Mouse (Mus musculus) T-helper 2 cell (primary cell): ENCODE measurements around the gene Tmed4.

Experiments used
- in situ Hi-C: fragments of 300-600 bp; cut with MboI, MseI; formaldehyde crosslinking; loops from one replicate; pipeline ENCODE4 v1.15.1; 2025; ENCODE audit warnings: high pct_unique_total_duplicates

Gene Tmed4

DNA sequence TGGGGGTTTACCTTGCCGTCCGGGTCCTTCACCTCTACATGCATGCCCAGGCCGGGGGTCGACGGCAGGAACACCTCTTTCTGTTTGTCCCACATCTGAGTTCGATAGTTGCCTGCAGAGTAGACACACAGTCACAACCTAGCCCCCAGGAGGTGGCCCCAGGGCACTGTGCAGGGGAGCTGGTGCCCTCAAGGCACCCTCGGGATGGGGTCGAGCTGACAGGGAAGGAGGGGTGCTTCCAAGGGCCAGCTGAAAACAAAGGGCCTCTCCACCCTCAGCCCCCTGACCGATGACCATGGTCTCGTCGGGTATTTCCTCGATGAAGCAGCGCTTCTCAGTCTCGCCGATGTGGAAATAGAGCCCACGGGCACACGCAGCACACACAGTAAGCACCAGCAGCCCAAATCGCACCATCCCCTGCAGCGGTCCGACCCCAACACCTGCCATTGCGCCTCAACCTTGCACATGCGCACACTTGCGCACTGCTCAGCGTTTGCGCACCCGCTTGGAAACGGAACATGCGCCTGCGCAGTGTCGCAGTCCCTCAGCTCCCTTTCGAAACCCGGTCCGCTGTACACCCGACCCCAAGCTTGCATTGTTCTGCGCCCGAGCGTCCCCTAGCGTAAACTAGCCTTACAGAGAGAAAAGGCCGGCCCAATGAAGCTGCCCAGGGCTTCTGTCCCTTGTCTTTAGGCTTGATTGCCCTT is at the start of gene Tmed4:
Gene Tmed4 (minus strand): TSS at position 484 of the 707 bp plus-strand sequence.
- in situ Hi-C loops: no loop called here

DNA sequence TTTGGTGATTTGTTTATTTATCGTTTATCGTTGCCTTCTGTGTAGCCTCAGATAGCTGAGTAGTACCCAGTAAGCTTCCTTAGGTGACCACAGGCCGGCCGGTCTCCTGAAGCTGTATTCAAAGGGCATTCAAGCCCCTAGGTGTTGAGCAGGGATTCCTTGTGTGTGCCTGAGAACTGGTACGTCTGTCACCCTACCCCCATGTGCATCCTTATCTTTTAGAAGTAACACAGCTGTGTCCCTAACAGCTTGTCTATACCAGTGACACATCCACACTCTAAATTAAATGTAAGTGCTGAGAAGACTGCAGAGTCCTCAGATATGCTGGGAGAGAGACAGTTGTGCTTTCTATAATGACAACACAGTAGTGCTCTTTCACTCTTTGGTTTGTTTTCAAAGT is 48.7 kb upstream of the Tmed4 start:
- in situ Hi-C loops: no loop called here

DNA sequence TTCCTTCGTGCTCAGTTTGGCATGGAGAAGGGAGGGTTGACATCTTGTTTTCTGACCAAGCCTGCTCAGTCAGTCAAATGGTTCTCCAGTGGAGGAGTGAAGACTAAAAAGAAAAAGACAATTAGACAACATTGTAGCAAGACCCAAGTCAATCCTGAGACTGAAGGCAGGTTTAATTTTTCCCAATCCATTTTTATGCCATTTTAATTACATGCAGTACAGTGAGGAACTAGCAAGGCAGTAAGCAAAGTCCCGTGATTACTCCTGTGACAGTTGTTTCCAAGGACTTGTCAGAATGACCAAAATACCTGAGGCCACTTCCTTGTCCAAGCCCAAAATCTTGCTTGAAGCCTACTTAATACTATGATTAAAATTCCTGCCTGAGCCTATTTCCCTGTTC is 47.4 kb upstream of the Tmed4 start:
- in situ Hi-C loops: no loop called here

DNA sequence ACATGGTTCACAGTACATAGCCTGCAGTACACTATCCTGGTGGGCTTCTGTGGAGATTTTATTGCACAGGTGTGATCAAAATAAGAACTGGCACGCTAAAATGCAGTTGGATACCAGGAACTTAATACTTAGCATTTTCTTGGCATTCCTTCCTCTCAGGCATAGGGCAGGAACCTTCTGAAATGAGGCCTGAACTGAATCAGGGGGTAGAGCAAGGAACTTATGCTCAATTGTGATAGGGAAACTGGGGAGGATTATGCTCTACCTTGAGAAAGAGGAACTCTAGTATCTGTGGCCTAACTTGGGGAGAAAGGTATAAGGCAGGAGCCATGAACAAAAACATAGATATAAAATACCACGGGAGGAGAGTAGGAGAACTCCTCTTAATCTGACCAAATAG is 44.7 kb upstream of the Tmed4 start:
- in situ Hi-C loops: no loop called here

DNA sequence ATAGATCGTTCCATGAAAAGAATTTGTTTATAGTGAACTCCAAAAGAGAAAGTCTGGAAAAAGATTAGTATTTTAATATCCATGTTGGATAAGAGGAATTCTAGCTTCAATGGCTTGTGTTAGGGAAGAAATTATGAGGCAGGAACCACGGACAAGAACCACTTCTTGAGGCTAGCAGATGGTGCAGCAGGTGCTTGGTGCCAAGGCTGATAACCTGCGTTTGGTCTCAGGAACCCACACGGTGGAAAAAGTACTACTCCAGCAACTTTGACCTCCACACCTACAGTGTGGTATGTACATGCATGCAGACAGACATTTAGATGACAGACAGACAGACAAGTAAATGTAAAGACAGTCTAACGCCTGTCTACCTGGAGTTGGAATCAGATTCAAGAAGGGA is 43.9 kb upstream of the Tmed4 start:
- in situ Hi-C loops: no loop called here

DNA sequence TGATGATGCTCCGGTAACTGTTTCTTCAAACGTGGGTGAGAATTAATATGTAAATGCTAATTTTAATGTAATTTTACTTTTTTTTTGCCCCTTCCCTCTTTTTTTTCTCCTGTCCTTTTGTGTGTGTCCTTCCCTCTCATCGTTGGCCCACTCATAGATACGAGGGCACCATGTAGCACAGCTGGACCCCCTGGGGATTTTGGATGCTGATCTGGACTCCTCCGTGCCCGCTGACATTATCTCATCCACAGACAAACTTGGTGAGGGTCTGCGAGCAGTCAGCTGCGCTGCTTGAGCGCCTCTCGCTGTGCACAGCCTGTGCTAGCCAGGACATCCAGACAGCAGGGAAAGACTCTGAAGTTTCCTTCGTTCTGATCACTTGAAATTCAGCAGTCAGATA is 42.2 kb upstream of the Tmed4 start:
- in situ Hi-C loops: no loop called here

DNA sequence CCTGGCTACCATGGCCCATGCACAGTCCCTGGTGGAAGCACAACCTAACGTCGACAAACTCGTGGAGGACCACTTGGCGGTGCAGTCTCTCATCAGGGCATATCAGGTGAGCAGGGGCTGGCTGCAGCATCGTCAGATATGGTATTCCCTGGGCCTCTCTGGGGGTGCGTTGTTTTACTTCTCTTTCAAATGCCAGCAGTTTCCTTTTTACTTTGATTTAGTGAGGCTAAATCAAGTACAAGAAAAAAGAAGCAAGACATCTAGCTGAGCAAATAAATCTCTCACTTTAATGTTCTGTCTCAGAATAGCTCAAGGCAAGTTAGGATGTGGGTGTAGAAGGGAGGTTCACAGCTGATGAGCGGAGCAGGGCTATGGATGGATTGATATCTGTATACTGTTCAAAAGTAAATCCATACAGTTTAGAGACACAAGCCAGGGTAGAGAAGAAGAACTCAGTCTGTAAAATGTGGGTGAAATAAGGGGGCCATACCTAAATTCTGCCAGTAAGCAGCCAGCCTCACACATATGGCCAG is 39.3 kb upstream of the Tmed4 start:
- in situ Hi-C loops: no loop called here

DNA sequence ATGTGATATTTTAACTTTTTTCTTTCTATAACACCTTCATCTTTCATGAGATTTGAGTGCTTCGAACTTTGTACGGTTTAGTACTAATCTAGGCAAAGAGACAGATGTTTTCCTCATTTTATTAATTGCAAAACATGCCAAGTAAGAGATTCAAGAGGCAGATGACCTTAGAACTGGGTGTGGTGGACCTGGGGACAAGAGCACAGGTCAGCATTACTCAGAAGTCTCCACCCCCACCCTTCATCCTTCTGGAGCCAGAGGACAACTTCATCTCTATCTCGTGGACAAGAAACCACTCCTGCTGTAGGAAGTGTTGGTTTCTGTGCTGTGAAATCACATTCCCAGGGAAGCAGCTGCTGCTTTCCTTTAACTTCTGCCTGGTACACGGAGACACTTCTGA is 33.5 kb upstream of the Tmed4 start:
- in situ Hi-C loops: no loop called here

DNA sequence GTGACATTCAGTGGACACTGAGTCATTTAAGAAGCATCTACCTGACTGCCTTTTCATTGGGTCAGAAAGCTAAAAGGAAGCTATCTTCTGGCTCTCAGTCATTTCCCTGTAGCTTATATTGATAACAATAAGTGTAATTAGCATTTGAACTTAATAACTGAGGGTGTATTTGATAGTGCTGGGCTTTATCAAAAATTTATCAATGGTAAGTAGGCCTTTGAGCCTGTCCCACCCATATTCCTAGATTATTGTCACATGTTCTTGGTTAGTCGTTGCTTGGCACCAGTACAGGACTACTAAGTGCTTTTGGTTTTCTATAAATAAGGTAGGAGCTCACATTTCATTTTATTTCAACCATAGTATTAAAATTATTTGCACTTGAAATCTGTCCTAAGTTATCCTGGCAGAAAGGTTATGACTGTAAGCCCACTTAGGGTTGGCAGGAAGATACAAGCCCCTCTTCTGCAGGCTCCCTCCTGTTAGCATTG is 31.3 kb upstream of the Tmed4 start:
- in situ Hi-C loops: no loop called here

DNA sequence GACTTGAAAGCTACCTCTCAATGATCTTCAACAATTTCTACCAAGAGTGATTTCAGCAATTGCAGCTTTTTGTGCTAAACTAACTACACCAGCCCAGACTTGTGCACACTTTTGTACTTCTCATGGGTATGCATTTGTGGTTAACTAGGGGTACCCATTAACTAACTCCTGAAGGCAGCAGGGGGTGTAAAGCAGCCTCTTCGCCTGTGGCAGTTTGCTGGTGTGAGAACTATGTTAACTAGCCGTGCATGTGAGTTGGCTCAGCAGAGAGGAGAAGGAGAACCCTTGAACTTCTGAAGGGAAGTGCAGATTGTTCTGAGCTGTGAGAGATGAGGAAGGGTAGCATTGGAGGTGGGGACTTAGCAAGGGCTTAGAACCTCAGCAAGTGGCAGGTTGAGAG is 28.1 kb upstream of the Tmed4 start:
- in situ Hi-C loops: no loop called here

DNA sequence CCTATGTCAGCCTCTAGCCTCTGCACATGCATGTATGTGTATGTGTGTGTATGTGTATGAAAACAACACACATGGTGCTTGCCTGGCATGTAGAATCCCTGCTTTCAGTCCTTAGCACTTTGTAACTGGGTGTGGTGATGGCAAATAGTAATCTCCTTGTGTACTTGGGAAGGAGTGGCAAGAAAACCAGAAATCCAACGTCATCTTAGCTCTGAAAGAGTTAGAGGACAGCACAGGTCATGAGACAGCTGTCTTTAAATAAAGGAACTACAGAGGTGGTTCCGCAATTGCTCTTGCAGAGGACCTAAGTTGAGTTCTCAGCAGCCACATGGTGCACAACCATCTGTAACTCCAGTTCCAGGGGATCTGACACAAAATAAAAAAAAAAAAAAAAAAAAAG is 24.8 kb upstream of the Tmed4 start:
- in situ Hi-C loops: no loop called here

DNA sequence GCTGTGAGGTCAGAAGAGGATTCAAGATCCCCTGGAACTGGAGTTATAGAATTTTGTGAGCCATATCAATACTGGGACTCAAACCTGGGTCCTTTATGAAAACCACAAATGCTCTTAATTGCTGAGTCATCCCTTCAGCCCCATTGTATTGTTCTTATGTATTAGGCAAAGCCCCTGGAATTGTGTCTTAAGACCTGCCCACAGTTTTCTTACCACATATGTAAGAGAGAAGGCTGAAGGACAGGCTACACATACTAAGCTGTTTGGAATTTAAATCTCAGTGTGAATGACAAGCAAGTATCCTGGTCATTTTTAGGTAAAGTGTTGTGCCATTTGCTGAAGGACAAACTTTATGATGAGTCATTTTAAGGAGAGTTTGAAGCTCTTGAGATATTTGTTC is 21.4 kb upstream of the Tmed4 start:
- in situ Hi-C loops: no loop called here

DNA sequence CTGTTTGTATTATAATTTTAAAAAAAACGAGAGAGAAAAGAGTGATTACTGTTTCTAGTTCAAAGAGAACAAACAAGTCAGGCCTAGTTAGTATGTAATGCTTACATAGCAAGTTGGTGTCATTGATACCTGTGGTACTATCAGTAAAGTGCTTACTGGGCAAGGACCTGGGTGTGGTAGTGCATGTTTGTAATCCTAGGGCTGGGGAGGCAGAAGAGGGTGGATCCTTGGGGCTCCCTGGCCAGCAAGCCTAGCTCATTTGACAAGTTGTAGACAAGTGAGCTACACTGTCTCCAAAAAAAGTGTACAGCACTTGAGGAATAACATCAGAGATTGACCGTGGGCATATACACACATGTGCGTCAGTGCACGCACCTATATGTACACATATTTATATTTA is 20.0 kb upstream of the Tmed4 start:
- in situ Hi-C loops: no loop called here

DNA sequence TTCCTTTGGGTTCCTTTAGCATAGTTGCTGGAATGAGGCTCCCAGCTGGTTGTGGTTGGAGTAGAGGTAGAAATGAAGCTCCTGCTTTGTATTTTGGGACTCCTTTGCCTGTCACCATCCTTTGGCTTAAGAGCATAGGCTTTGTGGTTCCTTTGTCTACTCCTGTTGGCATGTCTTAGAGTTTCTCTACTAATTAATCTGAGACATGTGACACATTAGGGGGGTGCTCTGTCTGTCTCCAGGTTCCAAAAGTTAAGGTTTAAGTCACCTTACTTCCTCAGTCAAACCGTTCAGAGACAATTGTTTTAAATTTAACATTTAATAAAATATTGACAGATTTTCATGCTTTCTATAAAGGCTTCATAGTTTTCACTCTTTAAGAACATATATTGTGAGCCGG is 18.9 kb upstream of the Tmed4 start:
- in situ Hi-C loops: no loop called here

DNA sequence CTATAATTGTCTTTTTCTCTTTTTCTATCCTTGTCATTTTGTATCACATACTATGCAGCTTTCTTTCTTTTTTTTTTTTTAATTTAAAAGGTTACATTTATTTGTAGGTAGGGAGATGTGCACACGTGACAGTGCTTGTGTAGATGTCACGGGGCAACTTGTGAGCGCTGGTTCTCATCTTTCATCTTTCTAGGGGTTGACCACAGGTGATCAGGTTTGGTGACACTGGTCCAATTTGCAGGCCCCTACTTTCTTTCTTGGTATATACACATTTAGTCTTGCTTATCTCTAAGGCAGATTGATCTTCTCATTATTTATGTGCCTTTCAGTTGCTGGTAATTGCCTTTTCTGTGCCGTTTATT is 18.3 kb upstream of the Tmed4 start:
- in situ Hi-C loops: no loop called here

DNA sequence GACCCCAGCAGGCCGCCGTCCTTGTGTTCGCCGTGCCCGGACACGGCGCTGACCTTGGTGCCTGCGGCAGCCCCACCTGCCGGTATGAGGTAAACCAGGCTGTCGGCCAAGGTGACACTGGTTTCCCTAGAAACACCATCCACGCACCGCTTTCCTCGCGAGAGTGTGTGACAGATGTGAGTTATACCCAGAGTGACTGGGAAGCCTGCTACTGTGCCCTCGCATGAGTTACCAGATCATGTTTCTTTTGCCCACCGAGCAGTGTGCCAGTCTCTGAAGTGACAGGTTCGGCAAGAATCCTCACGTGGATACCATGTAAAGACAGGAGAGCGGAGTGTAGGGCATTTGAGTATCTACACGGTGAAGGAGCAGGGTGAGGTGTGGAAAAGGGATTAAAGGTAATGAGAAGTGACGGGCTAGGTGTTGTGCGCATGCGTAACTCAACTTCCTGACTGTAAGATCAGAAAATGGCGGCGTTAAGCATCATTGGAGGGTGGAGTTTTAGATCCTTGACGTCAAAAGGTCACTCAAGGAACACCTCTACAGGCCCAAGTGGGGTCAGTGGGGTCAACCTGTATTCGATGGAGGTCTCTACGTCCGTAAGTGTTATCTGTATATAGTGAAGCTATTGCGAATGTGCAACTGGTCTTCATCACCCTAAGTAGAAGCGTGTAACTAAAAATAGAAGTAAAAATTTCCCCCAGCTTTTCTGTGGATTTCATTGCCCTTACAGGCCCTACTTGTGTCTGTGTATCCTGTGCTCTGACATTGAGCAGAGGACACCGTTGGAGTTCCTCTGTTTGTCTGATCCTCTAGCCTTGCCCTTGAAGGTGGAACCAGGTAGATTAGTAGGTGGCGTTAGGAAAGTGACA is 17.7 kb upstream of the Tmed4 start:
- in situ Hi-C loops: no loop called here

DNA sequence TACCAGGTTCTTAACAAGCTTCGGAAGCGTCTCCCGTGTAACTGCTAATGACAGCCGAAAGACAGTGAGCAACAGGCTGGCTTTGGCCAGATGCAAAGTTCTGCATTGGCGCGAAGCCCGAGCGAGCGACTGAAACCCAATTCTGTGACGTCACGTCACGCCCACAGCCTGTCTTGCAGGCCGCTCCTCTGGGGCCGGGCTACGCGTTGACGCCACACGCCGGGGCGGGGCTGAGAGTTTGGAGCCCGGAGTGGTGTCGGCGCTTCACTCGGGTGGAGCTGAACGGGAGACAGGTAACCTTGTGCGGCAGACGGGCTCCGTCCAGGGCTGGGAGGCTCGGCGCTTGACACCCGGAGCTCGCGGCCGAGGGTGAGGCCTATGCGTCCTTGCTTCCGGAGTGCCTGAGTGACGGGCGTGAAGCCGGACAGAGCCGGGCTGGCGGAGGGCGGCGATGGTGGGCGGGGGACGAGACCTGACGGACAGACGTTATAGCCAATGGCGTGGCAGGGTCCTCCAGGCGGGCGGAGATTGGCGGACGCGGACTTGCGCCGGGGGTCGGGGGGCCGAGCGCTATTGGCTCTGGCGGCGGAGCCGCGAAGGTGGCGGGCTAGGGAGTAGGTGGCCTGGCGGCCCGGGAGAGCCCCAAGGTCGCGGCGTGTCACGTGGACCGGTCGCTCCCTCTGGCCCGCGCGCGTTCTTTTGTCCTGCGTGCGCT is 16.9 kb upstream of the Tmed4 start, which contains the start of gene Ogdh:
Gene Ogdh (plus strand): TSS at position 233 of the 715 bp plus-strand sequence.
- in situ Hi-C loops: no loop called here

DNA sequence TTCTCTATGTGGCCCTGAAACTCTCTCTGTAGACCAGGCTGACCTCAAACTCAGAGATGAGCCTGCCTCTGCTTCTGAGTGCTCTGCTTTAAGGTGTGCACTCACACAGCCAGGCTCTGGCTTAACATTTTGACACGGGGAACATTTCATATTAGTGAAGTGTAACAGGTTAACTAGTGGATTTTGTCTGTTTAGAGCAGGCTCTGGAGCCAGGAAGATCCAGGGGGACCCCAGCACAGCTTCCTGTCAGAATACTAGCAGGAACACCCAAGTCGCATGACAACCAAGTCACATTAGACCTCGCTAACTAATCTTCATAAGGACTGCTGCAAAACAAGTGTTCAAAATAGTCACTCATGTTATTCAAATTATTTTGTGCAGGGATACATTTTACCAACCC is 16.2 kb upstream of the Tmed4 start:
- in situ Hi-C loops: no loop called here

DNA sequence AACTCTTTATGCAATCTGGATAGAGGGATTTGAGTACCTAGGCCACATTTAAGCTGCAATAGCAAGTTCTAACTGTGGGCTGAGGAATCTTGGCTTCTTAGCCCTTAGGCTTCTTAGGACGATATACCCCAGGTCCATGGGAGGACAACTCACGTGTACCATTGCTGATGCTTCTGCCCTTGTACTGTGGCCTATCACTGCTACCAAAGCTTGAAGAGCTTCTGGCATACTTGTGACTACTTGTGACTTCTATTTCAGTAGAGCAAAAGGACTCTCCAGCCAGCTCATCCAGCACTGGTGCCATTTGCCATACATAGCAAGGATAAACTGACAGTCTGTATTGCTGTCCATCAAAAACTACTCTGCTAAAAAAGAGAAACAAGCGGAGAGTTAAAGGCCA is 15.5 kb upstream of the Tmed4 start:
- in situ Hi-C loops: no loop called here

DNA sequence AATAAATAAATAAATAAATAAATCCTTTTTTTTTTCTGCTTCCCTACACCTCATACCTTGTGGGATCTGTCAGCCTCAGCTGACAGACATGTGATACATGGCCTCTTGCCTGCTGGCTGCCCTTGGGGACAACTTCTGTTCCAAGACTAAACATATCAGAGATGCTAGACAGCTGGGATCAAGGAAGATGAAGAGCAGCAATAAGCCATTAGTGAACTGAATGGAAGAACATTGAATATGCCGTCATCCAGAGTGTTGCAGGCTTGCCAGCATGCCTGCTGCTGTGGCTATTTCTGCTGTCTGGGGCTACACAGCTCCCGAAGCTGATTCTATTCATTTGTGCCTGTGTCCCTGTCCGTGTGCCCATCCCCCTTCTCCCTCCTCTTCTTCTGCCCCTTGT is 8.3 kb upstream of the Tmed4 start:
- in situ Hi-C loops: no loop called here

DNA sequence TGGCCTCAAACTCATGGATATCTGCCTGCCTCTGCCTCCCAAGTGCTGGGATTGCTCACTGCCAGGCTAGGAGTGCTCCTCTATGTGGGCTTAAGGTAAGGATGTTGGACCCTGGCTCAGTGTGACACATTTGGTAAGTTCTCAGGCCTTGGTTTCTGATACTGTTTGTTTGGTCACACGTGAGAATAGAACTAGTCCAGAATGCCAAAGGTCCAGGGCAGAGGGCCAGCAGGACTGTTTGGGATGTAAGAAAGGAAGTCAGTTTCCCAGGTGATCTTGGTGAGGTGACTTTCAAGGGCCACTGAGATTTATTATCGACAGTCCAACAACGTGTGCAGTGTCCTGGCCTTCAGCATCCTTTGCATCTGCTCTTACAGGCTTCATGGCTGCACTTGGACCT is 1.8 kb upstream of the Tmed4 start:
- in situ Hi-C loops: no loop called here

DNA sequence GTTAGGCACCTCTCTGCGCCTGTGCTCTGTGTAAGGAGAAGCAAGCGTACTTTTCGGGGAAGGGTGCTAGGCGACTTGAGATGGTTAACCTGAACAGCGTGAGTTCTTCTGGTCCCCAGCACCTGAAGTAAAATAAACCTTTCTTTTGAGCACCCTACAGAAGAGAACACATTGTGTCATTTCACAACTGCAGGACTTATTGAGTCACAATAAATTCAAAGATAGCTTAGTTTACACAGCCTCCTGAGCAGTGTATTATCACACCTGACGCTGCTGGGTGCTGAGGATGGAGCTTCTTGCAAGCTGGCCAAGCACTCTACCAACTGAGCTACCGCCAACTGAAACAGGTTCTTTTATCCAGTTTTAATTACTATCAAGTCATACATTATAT is 419 bp upstream of the Tmed4 start:
- in situ Hi-C loops: no loop called here
